Mouse (Mus musculus): ENCODE data around the gene Adm.

DNA sequence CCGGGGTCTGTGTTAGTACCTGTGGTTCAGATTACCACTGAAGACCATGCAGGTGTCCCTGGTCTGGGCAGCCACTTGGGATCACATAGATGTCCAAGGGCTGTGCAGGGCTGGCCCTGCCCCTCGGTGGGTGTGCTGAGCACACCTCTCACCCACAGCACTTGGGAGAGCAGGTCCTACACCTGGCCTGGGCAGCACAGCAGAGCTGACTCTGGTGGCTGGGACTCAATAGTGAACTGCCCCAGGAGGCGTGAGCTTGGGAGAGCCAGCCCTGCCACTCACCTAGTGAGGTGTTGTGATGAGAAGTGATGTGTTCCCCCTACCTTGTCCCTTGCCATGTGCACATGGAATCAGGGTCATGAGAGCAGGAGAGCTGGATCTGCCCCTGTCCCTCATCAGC, 43.8 kb upstream of the Adm start:
- TF ChIP-seq CTCF (IDR thresholded peaks at IDR 0.05; ENCODE audit: borderline replicate concordance, insufficient read depth, low read depth, low read length): no peak
- TF ChIP-seq POLR2A (IDR thresholded peaks at IDR 0.05; ENCODE audit: borderline replicate concordance, insufficient read depth, low read length): no peak
